Mouse (Mus musculus): ENCODE results near the gene Atg7. TPM values are rescaled to one million over a fixed set of nuclear protein-coding genes. Genes with fewer than 3 reads are reported as not detected.
"Not testable (repeated sequence)": the region's sequence is repeated elsewhere in the genome, so short reads cannot be mapped to it uniquely, and the experiment has no call there.

The Atg7 gene
- polyA plus RNA-seq, 3 experiments from 2014 or later: 29.7 to 39.8 (median 30.4) TPM

GRCm38 (mm10) chr6:114886504-114887361, 243.8 kb downstream of the Atg7 start:
- ATAC-seq: no peak

GRCm38 (mm10) chr6:114888922-114889321, 246.0 kb downstream of the Atg7 start:
- ATAC-seq: no peak

GRCm38 (mm10) chr6:114889971-114890370, 247.1 kb downstream of the Atg7 start:
- ATAC-seq: not testable (repeated sequence)

GRCm38 (mm10) chr6:114890411-114891115, 247.7 kb downstream of the Atg7 start:
- no peak for ATAC-seq

- ATAC-seq: no peak
Measured at GRCm38 (mm10) chr6:114891272-114891671, 248.4 kb downstream of the Atg7 start.

GRCm38 (mm10) chr6:114891771-114892170, 248.9 kb downstream of the Atg7 start:
- ATAC-seq: no peak

GRCm38 (mm10) chr6:114892363-114892762, 249.5 kb downstream of the Atg7 start:
- ATAC-seq: peak; percentile 66

- ATAC-seq: peak; percentile 65
Measured at GRCm38 (mm10) chr6:114893427-114894209, 250.7 kb downstream of the Atg7 start.

GRCm38 (mm10) chr6:114894548-114895106, 251.7 kb downstream of the Atg7 start:
- ATAC-seq: peak; percentile 32

GRCm38 (mm10) chr6:114895191-114895590, 252.3 kb downstream of the Atg7 start:
- no peak for ATAC-seq

GRCm38 (mm10) chr6:114896281-114896680, 253.4 kb downstream of the Atg7 start:
- no peak for ATAC-seq

GRCm38 (mm10) chr6:114898949-114899348, 256.1 kb downstream of the Atg7 start:
- ATAC-seq: peak; percentile 22

- peak; percentile 60 for ATAC-seq
Measured at GRCm38 (mm10) chr6:114899652-114900051, 256.8 kb downstream of the Atg7 start.

- ATAC-seq: no peak
Measured at GRCm38 (mm10) chr6:114900194-114900593, 257.3 kb downstream of the Atg7 start.

GRCm38 (mm10) chr6:114901321-114901824, 258.5 kb downstream of the Atg7 start:
- ATAC-seq: no peak

GRCm38 (mm10) chr6:114901921-114902320, 259.0 kb downstream of the Atg7 start:
- ATAC-seq: no peak

GRCm38 (mm10) chr6:114904233-114904632, 261.3 kb downstream of the Atg7 start:
- ATAC-seq: peak; percentile 8

- ATAC-seq: peak; percentile 33
Measured at GRCm38 (mm10) chr6:114904818-114905217, 261.9 kb downstream of the Atg7 start.

- ATAC-seq: peak; percentile 8
Measured at GRCm38 (mm10) chr6:114905253-114906028, 262.5 kb downstream of the Atg7 start.

GRCm38 (mm10) chr6:114906209-114906608, 263.3 kb downstream of the Atg7 start:
- ATAC-seq: no peak

GRCm38 (mm10) chr6:114907459-114907858, 264.6 kb downstream of the Atg7 start:
- ATAC-seq: peak; percentile 70
